Mouse (Mus musculus): ENCODE results near the gene Cblb. TPM values are rescaled to one million over a fixed set of nuclear protein-coding genes. Genes with fewer than 3 reads are reported as not detected.
A peak's percentile ranks its signal among the peaks of the same experiment; 100 is the strongest.

Gene Cblb
- polyA plus RNA-seq, 1 experiment: 26.5 TPM

- Histone ChIP-seq H3K27ac (ENCODE audit: insufficient read depth, low read length) (no peak overlapping the region; the same call in 1 of the 2 replicates), H3K4me3 (ENCODE audit: insufficient read depth, low read length) (no peak overlapping the region), H3K4me1 (ENCODE audit: control insufficient read depth, insufficient read depth, low read length) (peaks cover 2% of the 10 kb centered on the region; the same call in 1 of the 2 replicates)
- no peak for TF ChIP-seq CTCF (IDR thresholded peaks at IDR 0.05; ENCODE audit: borderline replicate concordance, insufficient read depth, low read length)
- TF ChIP-seq POLR2A (IDR thresholded peaks at IDR 0.05; ENCODE audit: low read depth, low read length): no peak
Measured at GRCm38 (mm10) chr16:52194866-52195265, 163.8 kb downstream of the Cblb start.

- Histone ChIP-seq H3K4me1 (ENCODE audit: control insufficient read depth, insufficient read depth, low read length) (peaks cover 2% of the 10 kb centered on the region; the same call in 1 of the 2 replicates), H3K27ac (ENCODE audit: insufficient read depth, low read length) (no peak overlapping the region), H3K4me3 (ENCODE audit: insufficient read depth, low read length) (no peak overlapping the region)
- TF ChIP-seq POLR2A (IDR thresholded peaks at IDR 0.05; ENCODE audit: low read depth, low read length) (no peak), CTCF (IDR thresholded peaks at IDR 0.05; ENCODE audit: borderline replicate concordance, insufficient read depth, low read length) (no peak)
Measured at GRCm38 (mm10) chr16:52200107-52200506, 169.1 kb downstream of the Cblb start.

- no peak overlapping the region for H3K4me3 ChIP-seq (ENCODE audit: insufficient read depth, low read length)
- no peaks in the 10 kb centered on the region for H3K4me1 ChIP-seq (ENCODE audit: control insufficient read depth, insufficient read depth, low read length)
- no peak for TF ChIP-seq CTCF (IDR thresholded peaks at IDR 0.05; ENCODE audit: borderline replicate concordance, insufficient read depth, low read length)
- no peak for TF ChIP-seq POLR2A (IDR thresholded peaks at IDR 0.05; ENCODE audit: low read depth, low read length)
- H3K27ac ChIP-seq (ENCODE audit: insufficient read depth, low read length): no peak overlapping the region
Measured at GRCm38 (mm10) chr16:52210844-52211606, 180.0 kb downstream of the Cblb start.

GRCm38 (mm10) chr16:52219069-52219468 lies 188.0 kb downstream of the Cblb start:
- no peaks in the 10 kb centered on the region for H3K4me1 ChIP-seq (ENCODE audit: control insufficient read depth, insufficient read depth, low read length)
- no peak overlapping the region for H3K4me3 ChIP-seq (ENCODE audit: insufficient read depth, low read length)
- TF ChIP-seq POLR2A (IDR thresholded peaks at IDR 0.05; ENCODE audit: low read depth, low read length) (no peak), CTCF (IDR thresholded peaks at IDR 0.05; ENCODE audit: borderline replicate concordance, insufficient read depth, low read length) (peak; percentile 73; the same call in 1 of the 2 replicates)
- H3K27ac ChIP-seq (ENCODE audit: insufficient read depth, low read length): no peak overlapping the region

GRCm38 (mm10) chr16:52222896-52223295 lies 191.9 kb downstream of the Cblb start:
- no peaks in the 10 kb centered on the region for H3K4me1 ChIP-seq (ENCODE audit: control insufficient read depth, insufficient read depth, low read length)
- no peak overlapping the region for H3K4me3 ChIP-seq (ENCODE audit: insufficient read depth, low read length)
- TF ChIP-seq POLR2A (IDR thresholded peaks at IDR 0.05; ENCODE audit: low read depth, low read length) (no peak), CTCF (IDR thresholded peaks at IDR 0.05; ENCODE audit: borderline replicate concordance, insufficient read depth, low read length) (no peak)
- no peak overlapping the region for H3K27ac ChIP-seq (ENCODE audit: insufficient read depth, low read length)

- Histone ChIP-seq H3K27ac (ENCODE audit: insufficient read depth, low read length) (no peak overlapping the region), H3K4me3 (ENCODE audit: insufficient read depth, low read length) (no peak overlapping the region), H3K4me1 (ENCODE audit: control insufficient read depth, insufficient read depth, low read length) (no peaks in the 10 kb centered on the region)
- TF ChIP-seq POLR2A (IDR thresholded peaks at IDR 0.05; ENCODE audit: low read depth, low read length): no peak
- no peak for TF ChIP-seq CTCF (IDR thresholded peaks at IDR 0.05; ENCODE audit: borderline replicate concordance, insufficient read depth, low read length)
Measured at GRCm38 (mm10) chr16:52229446-52229845, 198.4 kb downstream of the Cblb start.

- Histone ChIP-seq H3K27ac (ENCODE audit: insufficient read depth, low read length) (no peak overlapping the region), H3K4me3 (ENCODE audit: insufficient read depth, low read length) (no peak overlapping the region), H3K4me1 (ENCODE audit: control insufficient read depth, insufficient read depth, low read length) (no peaks in the 10 kb centered on the region)
- no peak for TF ChIP-seq CTCF (IDR thresholded peaks at IDR 0.05; ENCODE audit: borderline replicate concordance, insufficient read depth, low read length)
- no peak for TF ChIP-seq POLR2A (IDR thresholded peaks at IDR 0.05; ENCODE audit: low read depth, low read length)
Measured at GRCm38 (mm10) chr16:52229930-52230329, 198.9 kb downstream of the Cblb start.

GRCm38 (mm10) chr16:52242144-52242543 lies 211.1 kb downstream of the Cblb start:
- no peak overlapping the region for H3K27ac ChIP-seq (ENCODE audit: insufficient read depth, low read length)
- TF ChIP-seq CTCF (IDR thresholded peaks at IDR 0.05; ENCODE audit: borderline replicate concordance, insufficient read depth, low read length) (no peak), POLR2A (IDR thresholded peaks at IDR 0.05; ENCODE audit: low read depth, low read length) (no peak)
- no peaks in the 10 kb centered on the region for H3K4me1 ChIP-seq (ENCODE audit: control insufficient read depth, insufficient read depth, low read length)
- H3K4me3 ChIP-seq (ENCODE audit: insufficient read depth, low read length): no peak overlapping the region

GRCm38 (mm10) chr16:52243421-52243973 lies 212.5 kb downstream of the Cblb start:
- no peak overlapping the region for H3K27ac ChIP-seq (ENCODE audit: insufficient read depth, low read length)
- H3K4me3 ChIP-seq (ENCODE audit: insufficient read depth, low read length): no peak overlapping the region

GRCm38 (mm10) chr16:52250196-52250595 lies 219.2 kb downstream of the Cblb start:
- Histone ChIP-seq H3K4me1 (ENCODE audit: control insufficient read depth, insufficient read depth, low read length) (no peaks in the 10 kb centered on the region), H3K4me3 (ENCODE audit: insufficient read depth, low read length) (no peak overlapping the region), H3K27ac (ENCODE audit: insufficient read depth, low read length) (no peak overlapping the region)
- no peak for TF ChIP-seq CTCF (IDR thresholded peaks at IDR 0.05; ENCODE audit: borderline replicate concordance, insufficient read depth, low read length)
- no peak for TF ChIP-seq POLR2A (IDR thresholded peaks at IDR 0.05; ENCODE audit: low read depth, low read length)

More at GRCm38 (mm10) chr16:52243421-52243973, 212.5 kb downstream of the Cblb start:
- TF ChIP-seq POLR2A (IDR thresholded peaks at IDR 0.05; ENCODE audit: low read depth, low read length) (no peak), CTCF (IDR thresholded peaks at IDR 0.05; ENCODE audit: borderline replicate concordance, insufficient read depth, low read length) (no peak)
- no peaks in the 10 kb centered on the region for H3K4me1 ChIP-seq (ENCODE audit: control insufficient read depth, insufficient read depth, low read length)
